Mouse (Mus musculus) adipose tissue, adult 10 weeks (tissue): Measurements from ENCODE around the gene 1700024G13Rik. TPM values are rescaled to one million over a fixed set of nuclear protein-coding genes. Genes with fewer than 3 reads are reported as not detected.

Source experiments
- polyA plus RNA-seq: library from polyadenylated mRNA; stranded (reverse); fragments of 350-450 nt; fragmentation: Illumina TruSeq; extraction: RNeasy Lipid Tissue Mini Kit (QIAGEN cat#74804); gene quantifications from one replicate; pipeline ENCODE4 v1.2.3, GENCODE M21; 2014; ENCODE audit warnings: low read depth, low replicate concordance

The 1700024G13Rik gene
- 2.5 TPM for polyA plus RNA-seq

GRCm38 (mm10) chr14:32388196-32388595, at the start of gene 1700024G13Rik:
Gene 1700024G13Rik, minus strand, starts transcription at chr14:32388391.

Other genes starting within 250 kb of the 1700024G13Rik start
- gene Msmb, start 246.4 kb downstream of the 1700024G13Rik start, polyA plus RNA-seq, result not detected
- 111 TPM for gene Ncoa4, start 228.5 kb downstream of the 1700024G13Rik start, polyA plus RNA-seq
- gene Timm23, start 186.5 kb downstream of the 1700024G13Rik start, polyA plus RNA-seq, result 119 TPM
- 15.5 TPM for gene Parg, start 186.4 kb downstream of the 1700024G13Rik start, polyA plus RNA-seq
- 9.2 TPM for gene Ogdhl, start 66.4 kb downstream of the 1700024G13Rik start, polyA plus RNA-seq
- gene Slc18a3, start 76.5 kb upstream of the 1700024G13Rik start, polyA plus RNA-seq, result not detected
- not detected for gene Chat, start 77.6 kb upstream of the 1700024G13Rik start, polyA plus RNA-seq
- 7.7 TPM for gene Ercc6, start 125.1 kb upstream of the 1700024G13Rik start, polyA plus RNA-seq
- gene Prrxl1, start 211.0 kb upstream of the 1700024G13Rik start, polyA plus RNA-seq, result not detected